Comparison of ENCODE assay signal across 28 mouse cellular contexts in genomic region chr10:86846926-86847467, GRCm38 (mm10).
DNase-seq lines count a peak whose midpoint lies in the region; ATAC-seq lines count a peak whose summit lies in the region.
"Had no signal": no experiment of that assay in that cellular context is flagged by ENCODE, and none has a peak within 500 bp of the region (broad histone marks: within the 10 kb centered on the region; RNA-seq: fewer than 3 reads in every experiment).

No protein-coding gene starts in this region.

- intact Hi-C loops in left cerebral cortex, postnatal 10 days (cut with DNase I), result no loop called here

- peaks cover 8% of the 10 kb centered on the region; the same call in 1 of the 2 replicates for H3K27me3 ChIP-seq in kidney, embryonic 15.5 days
- H3K27me3 ChIP-seq: CH12.LX; embryonic facial prominence, embryonic 12.5 days; heart, embryonic 12.5 days; lung, embryonic 15.5 days; neural tube, embryonic 12.5 days had no signal

- no peak overlapping the region for H3K9ac ChIP-seq in kidney, embryonic 15.5 days
- H3K9ac ChIP-seq: embryonic facial prominence, embryonic 12.5 days; forebrain, postnatal 0 days; heart, embryonic 12.5 days; limb, embryonic 13.5 days; lung, embryonic 15.5 days; neural tube, embryonic 12.5 days had no signal

- no peaks in the 10 kb centered on the region for H3K9me3 ChIP-seq in kidney, embryonic 15.5 days (replicated peaks)
- H3K9me3 ChIP-seq: embryonic facial prominence, embryonic 12.5 days; G1E; heart, embryonic 12.5 days; limb, embryonic 13.5 days; lung, embryonic 15.5 days; neural tube, embryonic 12.5 days had no signal

- 60% methylated on average over 9 of the region's 9 CpGs for WGBS in kidney, embryonic 15.5 days

- DNase-seq in kidney, adult 8-10 months, result peak; percentile 19 to 57
- peak; percentile 55 for DNase-seq in kidney, adult 9 months
- peak; percentile 50 for DNase-seq in kidney, postnatal 14 days
- DNase-seq in left cerebral cortex, postnatal 10 days (ENCODE audit: extremely low spot score in 1 of 2, low spot score in 2 of 2), result no peak
- no peak for DNase-seq in spleen, adult 12 weeks (ENCODE audit: low spot score)
- DNase-seq: adrenal gland, adult 8-10 months; B cell, adult 2 months; cerebellum, adult 18-20 months; cerebellum, postnatal 14 days; forebrain, postnatal 0 days; gastrocnemius, postnatal 14 days; heart, adult 18-20 months; heart, postnatal 10 days; retina, postnatal 1 day; right cerebral cortex, postnatal 25 days; thymus, postnatal 25 days had no signal

- ATAC-seq in kidney, embryonic 15.5 days (replicated peaks; ENCODE audit: low FRiP score), result no peak
- ATAC-seq in megakaryocyte progenitor cell, adult 5-6 weeks (replicated peaks; ENCODE audit: poor library complexity), result peak; percentile 23; the same call in 1 of the 2 replicates
- ATAC-seq: forebrain, postnatal 0 days had no signal

- H3K4me3 ChIP-seq in kidney, embryonic 15.5 days (replicated peaks), result no peak overlapping the region
- H3K4me3 ChIP-seq: embryonic facial prominence, embryonic 12.5 days; heart, embryonic 12.5 days; limb, embryonic 13.5 days; lung, embryonic 15.5 days; neural tube, embryonic 12.5 days had no signal

- no peaks in the 10 kb centered on the region for H3K36me3 ChIP-seq in kidney, embryonic 15.5 days
- H3K36me3 ChIP-seq: embryonic facial prominence, embryonic 12.5 days; heart, embryonic 12.5 days; limb, embryonic 13.5 days; lung, embryonic 15.5 days; neural tube, embryonic 12.5 days had no signal

- H3K27ac ChIP-seq in kidney, embryonic 15.5 days, result no peak overlapping the region
- H3K27ac ChIP-seq: embryonic facial prominence, embryonic 12.5 days; kidney, postnatal 0 days; limb, embryonic 13.5 days; lung, embryonic 15.5 days; macrophage; neural tube, embryonic 12.5 days had no signal

- H3K4me1 ChIP-seq in kidney, embryonic 15.5 days, result no peaks in the 10 kb centered on the region
- H3K4me1 ChIP-seq: embryonic facial prominence, embryonic 12.5 days; limb, embryonic 13.5 days; lung, embryonic 15.5 days; neural tube, embryonic 12.5 days had no signal

- H3K4me2 ChIP-seq in kidney, embryonic 15.5 days, result no peak overlapping the region
- H3K4me2 ChIP-seq: embryonic facial prominence, embryonic 12.5 days; heart, embryonic 12.5 days; limb, embryonic 13.5 days; lung, embryonic 15.5 days; midbrain, embryonic 11.5 days; neural tube, embryonic 12.5 days had no signal

Comparison
In these comparisons a context has a peak if more than half of its experiments do, and no peak if none do; other contexts are left out.
1. DNase-seq: peak in kidney, adult 8-10 months (2 of 2), kidney, adult 9 months (single experiment) and kidney, postnatal 14 days (single experiment); none in left cerebral cortex, postnatal 10 days (0 of 2) and spleen, adult 12 weeks (single experiment).